Mouse (Mus musculus) lung, postnatal 25 days (tissue): ENCODE measurements around the gene Mmp20.

Source experiments
- DNase-seq: peaks from one replicate; pipeline ENCODE4 v3.0.0; 2022; ENCODE audit warnings: low spot score

Mmp20 gene

GRCm38 (mm10) chr9:7627931-7628330 lies at the start of gene Mmp20:
Gene Mmp20 (plus strand): TSS chr9:7628231.
- no peak for DNase-seq

GRCm38 (mm10) chr9:7590063-7590462 lies 38.0 kb upstream of the Mmp20 start:
- no peak for DNase-seq

GRCm38 (mm10) chr9:7593272-7593812 lies 34.7 kb upstream of the Mmp20 start:
- no peak for DNase-seq

- peak; percentile 92 for DNase-seq
Measured at GRCm38 (mm10) chr9:7594816-7595540, 33.1 kb upstream of the Mmp20 start.

- DNase-seq: peak; percentile 61
Measured at GRCm38 (mm10) chr9:7602982-7603742, 24.9 kb upstream of the Mmp20 start.

GRCm38 (mm10) chr9:7604005-7604404 lies 24.0 kb upstream of the Mmp20 start:
- no peak for DNase-seq

GRCm38 (mm10) chr9:7605638-7606037 lies 22.4 kb upstream of the Mmp20 start:
- no peak for DNase-seq

GRCm38 (mm10) chr9:7622582-7622981 lies 5.4 kb upstream of the Mmp20 start:
- no peak for DNase-seq

- no peak for DNase-seq
Measured at GRCm38 (mm10) chr9:7633936-7634335, 5.9 kb downstream of the Mmp20 start.

- no peak for DNase-seq
Measured at GRCm38 (mm10) chr9:7647901-7648300, 19.9 kb downstream of the Mmp20 start.

GRCm38 (mm10) chr9:7650397-7651180 lies 22.6 kb downstream of the Mmp20 start:
- DNase-seq: no peak

GRCm38 (mm10) chr9:7652351-7653085 lies 24.5 kb downstream of the Mmp20 start:
- DNase-seq: no peak

GRCm38 (mm10) chr9:7657946-7658345 lies 29.9 kb downstream of the Mmp20 start:
- no peak for DNase-seq

- no peak for DNase-seq
Measured at GRCm38 (mm10) chr9:7659469-7660020, 31.5 kb downstream of the Mmp20 start.

GRCm38 (mm10) chr9:7661371-7661770 lies 33.3 kb downstream of the Mmp20 start:
- no peak for DNase-seq

- no peak for DNase-seq
Measured at GRCm38 (mm10) chr9:7669674-7670073, 41.6 kb downstream of the Mmp20 start.

- no peak for DNase-seq
Measured at GRCm38 (mm10) chr9:7672985-7673384, 45.0 kb downstream of the Mmp20 start.

GRCm38 (mm10) chr9:7678154-7678837 lies 50.3 kb downstream of the Mmp20 start:
- DNase-seq: no peak

GRCm38 (mm10) chr9:7682081-7682618 lies 54.1 kb downstream of the Mmp20 start:
- DNase-seq: no peak

GRCm38 (mm10) chr9:7686024-7686423 lies 58.0 kb downstream of the Mmp20 start:
- DNase-seq: no peak
